Mouse (Mus musculus) heart, embryonic 12.5 days (tissue): Measurements from ENCODE around the gene Bicdl1. TPM values are rescaled to one million over a fixed set of nuclear protein-coding genes. Genes with fewer than 3 reads are reported as not detected.

Experiments used
- ATAC-seq: fragments of 200-750 bp; cut with Nextera tagmentation; 2 replicates; pipeline ENCODE4 v1.8.0; 2017; ENCODE audit warnings: moderate TSS enrichment, moderate library complexity; ENCODE audit not compliant: insufficient number of reproducible peaks, low FRiP score
- H3K27ac ChIP-seq: fragments of 300-500 bp; sonication (generic); 2 replicates; pipeline ENCODE4 v1.5.1; 2016; ENCODE audit warnings: mild to moderate bottlenecking, moderate library complexity; ENCODE audit not compliant: poor library complexity, severe bottlenecking
- H3K27me3 ChIP-seq: fragments of 300-500 bp; sonication (generic); replicated peaks from 2 replicates; pipeline ENCODE4 v1.6.1; 2016; ENCODE audit warnings: mild to moderate bottlenecking, moderate library complexity
- H3K36me3 ChIP-seq: fragments of 300-500 bp; sonication (generic); 2 replicates; pipeline ENCODE4 v1.6.1; 2016; ENCODE audit warnings: mild to moderate bottlenecking, moderate library complexity
- H3K4me1 ChIP-seq: fragments of 300-500 bp; sonication (generic); replicated peaks from 2 replicates; pipeline ENCODE4 v1.6.1; 2016; ENCODE audit warnings: mild to moderate bottlenecking
- H3K4me2 ChIP-seq: fragments of 300-500 bp; sonication (generic); 2 replicates; pipeline ENCODE4 v1.6.1; 2016; ENCODE audit warnings: mild to moderate bottlenecking, moderate library complexity
- H3K4me3 ChIP-seq: fragments of 300-500 bp; sonication (generic); 2 replicates; pipeline ENCODE4 v1.5.1; 2016; ENCODE audit warnings: mild to moderate bottlenecking
- H3K9ac ChIP-seq: fragments of 300-500 bp; sonication (generic); 2 replicates; pipeline ENCODE4 v1.6.1; 2016; ENCODE audit warnings: mild to moderate bottlenecking, moderate library complexity
- H3K9me3 ChIP-seq: fragments of 300-500 bp; sonication (generic); replicated peaks from 2 replicates; pipeline ENCODE4 v1.6.1; 2016; ENCODE audit warnings: mild to moderate bottlenecking, moderate library complexity
- WGBS: fragments of 180-500 bp; shearing (Covaris S2); methylation state at CpG from one replicate; pipeline ENCODE4 v1.1.7; 2016; 5-methylcytosine and 5-hydroxymethylcytosine counted together
- polyA plus RNA-seq: library from polyadenylated mRNA; unstranded; fragments of >200 nt; fragmentation: Nextera tagmentation; extraction: Ambion mirVana; gene quantifications from 2 replicates; pipeline ENCODE4 v1.2.1, GENCODE M21; 2016

The Bicdl1 gene
- polyA plus RNA-seq, 1 experiment from 2014 or later = 5.5 TPM

GRCm38 (mm10) chr5:115726019-115726418, 5.4 kb downstream of the Bicdl1 start:
- no peak for ATAC-seq
- WGBS = 74% methylated on average over 16 of the region's 16 CpGs
- no peaks in the 10 kb centered on the region for H3K9me3 ChIP-seq

GRCm38 (mm10) chr5:115724422-115724821, 7.0 kb downstream of the Bicdl1 start:
- no peak for ATAC-seq
- no peak overlapping the region for H3K4me2 ChIP-seq
- no peaks in the 10 kb centered on the region for H3K9me3 ChIP-seq
- H3K27me3 ChIP-seq = peaks cover 8% of the 10 kb centered on the region
- WGBS = 74% methylated on average over 10 of the region's 10 CpGs
- no peak overlapping the region for H3K27ac ChIP-seq
- no peaks in the 10 kb centered on the region for H3K36me3 ChIP-seq
- no peak overlapping the region for H3K9ac ChIP-seq
- H3K4me1 ChIP-seq = no peaks in the 10 kb centered on the region
- no peak overlapping the region for H3K4me3 ChIP-seq

More at GRCm38 (mm10) chr5:115726019-115726418, 5.4 kb downstream of the Bicdl1 start:
- Histone ChIP-seq H3K4me3 (no peak overlapping the region), H3K27me3 (peaks cover 24% of the 10 kb centered on the region), H3K36me3 (no peaks in the 10 kb centered on the region), H3K4me1 (peaks cover 5% of the 10 kb centered on the region), H3K4me2 (no peak overlapping the region), H3K27ac (no peak overlapping the region), H3K9ac (no peak overlapping the region)

GRCm38 (mm10) chr5:115722188-115722959, 9.0 kb downstream of the Bicdl1 start:
- no peak overlapping the region for H3K27ac ChIP-seq
- H3K36me3 ChIP-seq = no peaks in the 10 kb centered on the region
- H3K9ac ChIP-seq = no peak overlapping the region
- no peak for ATAC-seq
- WGBS = 80% methylated on average over 21 of the region's 21 CpGs
- H3K4me1 ChIP-seq = no peaks in the 10 kb centered on the region
- H3K4me3 ChIP-seq = no peak overlapping the region
- H3K4me2 ChIP-seq = no peak overlapping the region
- 0 out of 2 replicates have a peak, but pooled peaks cover 3% of the 10 kb centered on the region for H3K27me3 ChIP-seq
- H3K9me3 ChIP-seq = no peaks in the 10 kb centered on the region

- WGBS = 61% methylated on average over 3 of the region's 3 CpGs
- H3K4me2 ChIP-seq = no peak overlapping the region
- no peak for ATAC-seq
Measured at GRCm38 (mm10) chr5:115720761-115721160, 10.7 kb downstream of the Bicdl1 start.

GRCm38 (mm10) chr5:115717693-115718092, 13.7 kb downstream of the Bicdl1 start:
- Histone ChIP-seq H3K27ac (no peak overlapping the region), H3K36me3 (no peaks in the 10 kb centered on the region), H3K4me3 (no peak overlapping the region), H3K4me2 (no peak overlapping the region), H3K9ac (no peak overlapping the region), H3K4me1 (no peaks in the 10 kb centered on the region), H3K27me3 (peaks cover 9% of the 10 kb centered on the region), H3K9me3 (no peaks in the 10 kb centered on the region)
- 86% methylated on average over 3 of the region's 3 CpGs for WGBS
- ATAC-seq = no peak

More at GRCm38 (mm10) chr5:115720761-115721160, 10.7 kb downstream of the Bicdl1 start:
- no peaks in the 10 kb centered on the region for H3K9me3 ChIP-seq
- no peak overlapping the region for H3K4me3 ChIP-seq
- no peaks in the 10 kb centered on the region for H3K4me1 ChIP-seq
- H3K27ac ChIP-seq = no peak overlapping the region
- no peak overlapping the region for H3K9ac ChIP-seq
- H3K27me3 ChIP-seq = peaks cover 7% of the 10 kb centered on the region; the same call in 1 of the 2 replicates
- H3K36me3 ChIP-seq = no peaks in the 10 kb centered on the region

- no peak for ATAC-seq
- Histone ChIP-seq H3K4me1 (no peaks in the 10 kb centered on the region), H3K4me2 (no peak overlapping the region), H3K9ac (no peak overlapping the region), H3K27me3 (peaks cover 9% of the 10 kb centered on the region), H3K9me3 (no peaks in the 10 kb centered on the region), H3K4me3 (no peak overlapping the region), H3K36me3 (no peaks in the 10 kb centered on the region), H3K27ac (no peak overlapping the region)
- 79% methylated on average over 3 of the region's 3 CpGs for WGBS
Measured at GRCm38 (mm10) chr5:115717106-115717505, 14.3 kb downstream of the Bicdl1 start.

- 67% methylated on average over 6 of the region's 6 CpGs for WGBS
- Histone ChIP-seq H3K4me1 (no peaks in the 10 kb centered on the region), H3K9ac (no peak overlapping the region), H3K4me2 (no peak overlapping the region), H3K9me3 (no peaks in the 10 kb centered on the region), H3K27ac (no peak overlapping the region), H3K27me3 (peaks cover 9% of the 10 kb centered on the region), H3K4me3 (no peak overlapping the region), H3K36me3 (no peaks in the 10 kb centered on the region)
- ATAC-seq = no peak
Measured at GRCm38 (mm10) chr5:115716426-115716825, 15.0 kb downstream of the Bicdl1 start.

- ATAC-seq = no peak
- whole genome bisulfite sequencing = 78% methylated on average over 7 of the region's 7 CpGs
- no peak overlapping the region for H3K27ac ChIP-seq
- no peaks in the 10 kb centered on the region for H3K36me3 ChIP-seq
- no peaks in the 10 kb centered on the region for H3K4me1 ChIP-seq
- no peaks in the 10 kb centered on the region for H3K9me3 ChIP-seq
- H3K27me3 ChIP-seq = peaks cover 9% of the 10 kb centered on the region
- H3K4me3 ChIP-seq = no peak overlapping the region
- no peak overlapping the region for H3K4me2 ChIP-seq
- no peak overlapping the region for H3K9ac ChIP-seq
Measured at GRCm38 (mm10) chr5:115714761-115715160, 16.7 kb downstream of the Bicdl1 start.

GRCm38 (mm10) chr5:115712487-115712886, 18.9 kb downstream of the Bicdl1 start:
- 65% methylated on average over 6 of the region's 6 CpGs for whole genome bisulfite sequencing
- ATAC-seq = no peak
- H3K9me3 ChIP-seq = no peaks in the 10 kb centered on the region

GRCm38 (mm10) chr5:115711636-115712419, 19.6 kb downstream of the Bicdl1 start:
- H3K9me3 ChIP-seq = no peaks in the 10 kb centered on the region
- ATAC-seq = no peak
- WGBS = 73% methylated on average over 11 of the region's 11 CpGs
- no peak overlapping the region for H3K27ac ChIP-seq
- H3K27me3 ChIP-seq = peaks cover 9% of the 10 kb centered on the region
- H3K36me3 ChIP-seq = no peaks in the 10 kb centered on the region
- no peak overlapping the region for H3K4me3 ChIP-seq
- H3K4me1 ChIP-seq = no peaks in the 10 kb centered on the region
- no peak overlapping the region for H3K4me2 ChIP-seq
- no peak overlapping the region for H3K9ac ChIP-seq

More at GRCm38 (mm10) chr5:115712487-115712886, 18.9 kb downstream of the Bicdl1 start:
- H3K27ac ChIP-seq = no peak overlapping the region
- no peaks in the 10 kb centered on the region for H3K36me3 ChIP-seq
- no peak overlapping the region for H3K4me3 ChIP-seq
- H3K4me2 ChIP-seq = no peak overlapping the region
- H3K4me1 ChIP-seq = no peaks in the 10 kb centered on the region
- H3K27me3 ChIP-seq = peaks cover 9% of the 10 kb centered on the region
- no peak overlapping the region for H3K9ac ChIP-seq

- Histone ChIP-seq H3K27me3 (0 out of 2 replicates have a peak, but pooled peaks cover 5% of the 10 kb centered on the region), H3K4me3 (no peak overlapping the region), H3K27ac (no peak overlapping the region), H3K4me2 (no peak overlapping the region), H3K9me3 (no peaks in the 10 kb centered on the region), H3K9ac (no peak overlapping the region), H3K36me3 (no peaks in the 10 kb centered on the region), H3K4me1 (no peaks in the 10 kb centered on the region)
- no peak for ATAC-seq
- WGBS = 83% methylated on average over 4 of the region's 4 CpGs
Measured at GRCm38 (mm10) chr5:115710171-115710570, 21.2 kb downstream of the Bicdl1 start.
